Mouse (Mus musculus) embryonic facial prominence, embryonic 13.5 days (tissue): ENCODE data around the gene Vmn1r197. TPM values are rescaled to one million over a fixed set of nuclear protein-coding genes. Genes with fewer than 3 reads are reported as not detected.
"Not testable (repeated sequence)": the region's sequence is repeated elsewhere in the genome, so short reads cannot be mapped to it uniquely, and the experiment has no call there.

ENCODE experiments used
- ATAC-seq: fragments of 200-750 bp; cut with Nextera tagmentation; 2 replicates; pipeline ENCODE4 v1.8.0; 2017; ENCODE audit warnings: low read depth; ENCODE audit not compliant: insufficient number of reproducible peaks, insufficient read depth, low FRiP score, low TSS enrichment
- H3K27ac ChIP-seq: fragments of 300-500 bp; sonication (generic); 2 replicates; pipeline ENCODE4 v1.5.1; 2015; ENCODE audit warnings: moderate library complexity, mild to moderate bottlenecking, inconsistent platforms
- H3K27me3 ChIP-seq: fragments of 300-500 bp; sonication (generic); 2 replicates; pipeline ENCODE4 v1.6.1; 2015; ENCODE audit warnings: mild to moderate bottlenecking, inconsistent platforms
- H3K36me3 ChIP-seq: fragments of 300-500 bp; sonication (generic); 2 replicates; pipeline ENCODE4 v1.6.1; 2015; ENCODE audit warnings: mild to moderate bottlenecking, inconsistent platforms
- H3K4me1 ChIP-seq: fragments of 300-500 bp; sonication (generic); 2 replicates; pipeline ENCODE4 v1.6.1; 2015; ENCODE audit warnings: inconsistent platforms
- H3K4me2 ChIP-seq: fragments of 300-500 bp; sonication (generic); 2 replicates; pipeline ENCODE4 v1.6.1; 2015; ENCODE audit warnings: moderate library complexity, mild to moderate bottlenecking, inconsistent platforms
- H3K4me3 ChIP-seq: fragments of 300-500 bp; sonication (generic); 2 replicates; pipeline ENCODE4 v1.5.1; 2015; ENCODE audit warnings: mild to moderate bottlenecking, inconsistent platforms
- H3K9ac ChIP-seq: fragments of 300-500 bp; sonication (generic); 2 replicates; pipeline ENCODE4 v1.6.1; 2015; ENCODE audit warnings: mild to moderate bottlenecking, inconsistent platforms
- H3K9me3 ChIP-seq: fragments of 300-500 bp; sonication (generic); 2 replicates; pipeline ENCODE4 v1.6.1; 2016; ENCODE audit warnings: inconsistent platforms
- WGBS: fragments of 180-500 bp; shearing (Covaris S2); methylation state at CpG from one replicate; pipeline ENCODE4 v1.1.7; 2015; ENCODE audit warnings: mixed read lengths; 5-methylcytosine and 5-hydroxymethylcytosine counted together
- polyA plus RNA-seq: library from polyadenylated mRNA; unstranded; fragments of >200 nt; fragmentation: Nextera tagmentation; extraction: Ambion mirVana; gene quantifications from 2 replicates; pipeline ENCODE4 v1.2.1, GENCODE M21; 2015

Gene Vmn1r197
- not detected in 2 replicates for polyA plus RNA-seq

DNA sequence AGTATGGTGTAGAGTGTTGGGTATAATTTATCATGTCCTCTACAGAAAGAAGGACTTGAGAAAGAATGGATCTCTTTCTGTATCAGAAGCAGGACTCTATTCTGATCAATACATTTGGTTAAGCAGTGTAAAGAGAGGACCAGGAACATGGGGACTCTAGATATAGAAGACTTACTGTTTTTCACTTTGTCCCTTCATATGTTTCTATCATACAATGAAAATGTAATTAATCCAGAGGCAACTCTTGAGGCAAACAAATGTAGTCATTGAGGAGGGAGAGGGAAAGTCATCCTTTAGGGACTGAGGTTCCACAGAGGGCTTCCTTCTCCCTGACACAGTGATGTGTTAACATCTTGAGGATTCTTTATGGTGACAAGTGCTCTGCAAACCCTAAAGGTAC lies at the start of gene Vmn1r197:
Gene Vmn1r197, plus strand, starts transcription at position 301 of the 400 bp plus-strand sequence.
- H3K4me2 ChIP-seq = no peak within 1 kb of the TSS
- no peak for ATAC-seq
- no peak within 1 kb of the TSS for H3K9ac ChIP-seq
- no peak within 1 kb of the TSS for H3K27ac ChIP-seq
- H3K9me3 ChIP-seq = no peaks in the 10 kb centered on the region
- no peaks in the 10 kb centered on the region for H3K36me3 ChIP-seq
- H3K4me3 ChIP-seq = no peak within 1 kb of the TSS
- no peaks in the 10 kb centered on the region for H3K27me3 ChIP-seq
- H3K4me1 ChIP-seq = no peaks in the 10 kb centered on the region

DNA sequence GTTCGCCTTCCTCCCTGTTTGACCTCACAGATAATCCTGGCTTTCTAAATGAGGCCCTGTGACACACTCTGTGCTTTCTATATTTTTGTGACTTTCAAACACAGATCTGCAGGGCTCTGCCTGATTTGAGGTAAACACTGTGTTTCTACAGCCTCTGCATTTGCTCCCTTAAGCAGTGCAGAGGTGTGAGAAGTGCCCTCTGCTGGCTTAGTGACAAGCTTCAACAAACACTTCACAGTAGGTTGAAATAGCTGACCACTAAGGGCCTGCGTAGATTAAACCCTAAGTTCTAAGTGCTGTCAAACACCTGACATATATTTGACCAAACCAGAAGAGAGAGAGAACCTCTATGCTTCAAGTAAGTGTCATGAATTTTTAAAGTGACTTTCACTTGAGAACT lies 39.8 kb upstream of the Vmn1r197 start:
- H3K4me2 ChIP-seq = no peak overlapping the region
- H3K4me3 ChIP-seq = no peak overlapping the region
- ATAC-seq = no peak
- no peaks in the 10 kb centered on the region for H3K36me3 ChIP-seq
- no peaks in the 10 kb centered on the region for H3K9me3 ChIP-seq
- H3K4me1 ChIP-seq = no peaks in the 10 kb centered on the region
- WGBS = 65% methylated on average over 2 of the region's 2 CpGs
- H3K9ac ChIP-seq = no peak overlapping the region
- H3K27me3 ChIP-seq = no peaks in the 10 kb centered on the region
- no peak overlapping the region for H3K27ac ChIP-seq

DNA sequence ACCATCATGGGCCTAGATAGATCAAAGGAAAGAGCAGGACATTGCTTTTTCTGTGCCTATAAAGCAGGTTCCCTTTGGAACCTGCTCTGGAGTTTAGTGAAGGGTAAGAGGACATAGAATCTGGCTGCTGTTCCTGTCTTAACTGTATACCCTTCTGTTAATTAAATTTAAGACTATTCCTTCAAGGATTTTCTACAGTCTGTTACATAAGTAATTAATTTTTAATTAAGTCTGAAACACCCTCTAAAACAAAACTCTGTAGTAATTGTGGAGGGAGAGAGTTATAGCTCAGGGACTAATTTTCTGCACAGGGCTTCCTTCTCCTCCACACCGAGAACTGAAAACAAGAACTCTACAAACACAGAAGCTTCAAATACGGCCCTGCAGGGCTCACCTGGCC lies 34.8 kb upstream of the Vmn1r197 start, which contains the start of gene Vmn1r196:
Gene Vmn1r196, plus strand, starts transcription at position 301 of the 400 bp plus-strand sequence.
- Histone ChIP-seq H3K4me1 (no peaks in the 10 kb centered on the region), H3K27me3 (no peaks in the 10 kb centered on the region), H3K9ac (no peak within 1 kb of the TSS), H3K4me3 (no peak within 1 kb of the TSS), H3K9me3 (no peaks in the 10 kb centered on the region), H3K4me2 (no peak within 1 kb of the TSS), H3K36me3 (no peaks in the 10 kb centered on the region), H3K27ac (no peak within 1 kb of the TSS)
- no peak for ATAC-seq
- WGBS = 73% methylated on average over 2 of the region's 2 CpGs

DNA sequence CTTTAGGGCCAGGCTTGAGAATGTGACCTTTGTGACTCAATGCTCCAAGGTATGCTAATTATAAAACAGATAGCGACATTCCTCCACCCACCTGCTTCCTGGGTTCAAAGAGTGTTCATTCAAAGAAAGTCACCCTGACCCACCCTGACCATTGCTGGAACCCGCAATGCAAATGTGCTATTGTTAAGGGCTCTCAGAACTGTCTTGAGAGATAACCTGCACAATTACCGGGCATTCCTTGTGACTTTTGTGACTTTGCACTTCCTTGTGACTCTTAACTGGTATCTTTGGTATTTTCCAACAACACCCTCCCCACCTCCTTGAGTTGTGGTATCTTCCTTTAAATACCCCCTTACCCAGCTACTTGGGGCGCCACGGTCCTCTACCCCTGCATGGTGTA lies 16.3 kb upstream of the Vmn1r197 start:
- ATAC-seq, H3K9ac ChIP-seq, H3K9me3 ChIP-seq: not testable (repeated sequence)

DNA sequence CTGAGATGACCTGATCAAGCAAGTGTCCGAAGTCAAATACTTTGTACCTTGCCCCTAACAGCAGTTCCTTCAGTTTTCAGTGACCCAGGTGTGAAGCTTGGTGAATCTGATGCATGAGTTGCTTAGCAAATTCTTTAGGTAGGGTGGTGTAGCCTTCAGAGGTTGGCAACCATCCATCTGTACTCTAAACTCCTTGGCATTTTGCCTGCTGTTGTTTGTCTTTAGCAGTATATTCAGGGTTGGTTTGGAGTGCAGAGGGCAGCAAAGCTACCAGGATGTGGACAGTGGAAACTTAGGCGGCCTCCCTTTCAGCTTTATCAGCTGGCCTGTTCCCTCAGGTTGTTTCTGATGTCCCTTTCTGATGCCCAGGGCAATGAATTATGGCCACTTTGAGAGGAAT lies 9.0 kb upstream of the Vmn1r197 start:
- ATAC-seq = no peak
- H3K4me1 ChIP-seq = no peaks in the 10 kb centered on the region

More for the DNA sequence above, 16.3 kb upstream of the Vmn1r197 start:
- not testable (repeated sequence) for H3K4me3 ChIP-seq, H3K36me3 ChIP-seq, H3K4me2 ChIP-seq, H3K4me1 ChIP-seq, H3K27ac ChIP-seq, H3K27me3 ChIP-seq
- 87% methylated on average over 5 of the region's 5 CpGs for WGBS

DNA sequence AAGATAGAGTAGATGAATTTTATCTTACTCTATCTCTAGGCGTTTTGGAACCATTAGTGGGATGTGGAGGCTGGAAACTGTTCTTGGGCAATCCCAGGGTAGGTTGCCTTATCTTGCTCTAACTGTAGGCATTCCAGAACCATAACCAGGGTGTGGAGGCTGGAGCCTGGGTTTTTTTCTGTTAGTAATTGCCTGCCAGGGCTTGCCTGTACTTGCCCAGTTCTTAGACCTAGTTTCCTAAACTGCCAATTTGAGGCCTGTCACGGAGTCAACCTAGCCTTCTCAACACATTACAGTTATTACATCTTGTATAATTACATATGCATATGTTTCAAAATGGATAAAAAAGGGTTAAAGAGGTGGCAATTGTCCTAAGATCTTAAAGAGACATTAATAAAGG lies 7.0 kb upstream of the Vmn1r197 start:
- H3K9ac ChIP-seq = no peak overlapping the region
- no peak for ATAC-seq
- WGBS = 65% methylated on average over 2 of the region's 2 CpGs
- no peak overlapping the region for H3K27ac ChIP-seq
- H3K4me3 ChIP-seq = no peak overlapping the region
- H3K36me3 ChIP-seq = no peaks in the 10 kb centered on the region
- no peaks in the 10 kb centered on the region for H3K9me3 ChIP-seq
- no peak overlapping the region for H3K4me2 ChIP-seq
- H3K4me1 ChIP-seq = no peaks in the 10 kb centered on the region
- H3K27me3 ChIP-seq = no peaks in the 10 kb centered on the region

More for the DNA sequence above, 9.0 kb upstream of the Vmn1r197 start:
- no peaks in the 10 kb centered on the region for H3K9me3 ChIP-seq
- no peak overlapping the region for H3K27ac ChIP-seq
- no peak overlapping the region for H3K9ac ChIP-seq
- WGBS = 70% methylated on average over 2 of the region's 2 CpGs
- H3K27me3 ChIP-seq = no peaks in the 10 kb centered on the region
- H3K4me2 ChIP-seq = no peak overlapping the region
- H3K4me3 ChIP-seq = no peak overlapping the region
- no peaks in the 10 kb centered on the region for H3K36me3 ChIP-seq

DNA sequence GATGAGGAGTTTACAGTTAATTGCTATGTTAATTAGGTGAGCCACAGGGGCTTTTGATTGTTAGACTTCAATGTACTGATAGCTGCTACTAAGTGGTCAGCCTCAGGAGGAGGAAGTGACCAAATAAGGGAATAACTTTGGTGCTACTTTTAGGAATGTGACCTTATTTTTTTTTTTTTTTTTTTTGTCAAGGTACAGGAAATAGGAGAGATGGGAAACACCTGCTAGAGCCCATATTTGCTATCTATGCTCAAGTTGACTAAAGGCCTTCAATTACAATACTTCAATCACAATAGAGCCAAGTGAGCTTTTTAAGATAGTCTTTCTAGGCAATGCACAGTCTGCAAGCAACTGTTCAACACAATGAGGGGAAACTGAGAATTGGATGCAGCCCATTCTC lies 4.3 kb upstream of the Vmn1r197 start:
- H3K9me3 ChIP-seq = no peaks in the 10 kb centered on the region
- ATAC-seq = no peak
- no peak overlapping the region for H3K4me3 ChIP-seq
- H3K4me2 ChIP-seq = no peak overlapping the region
- H3K27me3 ChIP-seq = no peaks in the 10 kb centered on the region
- H3K27ac ChIP-seq = no peak overlapping the region
- no peaks in the 10 kb centered on the region for H3K4me1 ChIP-seq
- no peak overlapping the region for H3K9ac ChIP-seq
- H3K36me3 ChIP-seq = no peaks in the 10 kb centered on the region

DNA sequence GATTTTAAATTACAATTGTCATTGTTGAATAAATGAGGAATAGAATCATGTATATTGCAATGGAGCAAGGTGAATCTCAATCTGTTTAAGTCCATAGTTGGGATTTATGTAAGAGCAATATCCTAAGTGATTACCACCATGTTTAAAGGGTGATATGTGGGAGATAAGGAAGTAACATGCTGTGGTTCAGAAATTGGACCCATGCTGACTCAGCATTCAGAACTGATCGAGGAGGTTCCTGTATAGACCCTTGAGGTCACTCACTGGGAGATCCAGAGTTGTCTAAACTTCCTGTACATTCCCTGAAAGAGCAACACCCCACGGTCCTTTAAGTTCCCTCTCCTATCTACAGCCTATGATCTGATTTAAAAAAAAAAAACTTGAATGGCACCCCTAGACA lies 8.9 kb downstream of the Vmn1r197 start:
- no peaks in the 10 kb centered on the region for H3K27me3 ChIP-seq
- H3K27ac ChIP-seq = no peak overlapping the region
- no peak overlapping the region for H3K9ac ChIP-seq
- no peaks in the 10 kb centered on the region for H3K9me3 ChIP-seq
- no peak overlapping the region for H3K4me3 ChIP-seq
- 79% methylated on average over 2 of the region's 2 CpGs for WGBS
- H3K4me1 ChIP-seq = no peaks in the 10 kb centered on the region
- no peaks in the 10 kb centered on the region for H3K36me3 ChIP-seq
- ATAC-seq = no peak
- H3K4me2 ChIP-seq = no peak overlapping the region

DNA sequence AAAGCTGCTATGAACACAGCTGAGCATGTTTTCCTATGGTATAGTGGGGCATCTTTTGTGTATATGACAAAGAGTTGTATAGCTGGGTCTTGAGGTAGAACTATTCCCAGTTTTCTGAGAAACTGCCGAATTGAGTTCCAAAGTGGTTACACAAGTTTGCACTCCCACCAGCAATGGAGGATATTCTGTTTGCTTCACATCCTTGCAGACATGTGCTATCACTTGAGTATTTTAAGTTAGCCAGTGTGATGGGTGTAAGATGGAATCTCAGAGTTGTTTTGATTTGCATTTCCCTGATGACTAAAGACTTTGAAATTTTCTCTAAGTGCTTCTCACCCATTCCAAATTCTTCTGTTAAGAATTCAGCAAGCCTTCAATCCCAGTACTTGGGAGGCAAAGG lies 11.2 kb downstream of the Vmn1r197 start:
- Histone ChIP-seq H3K27me3 (no peaks in the 10 kb centered on the region), H3K4me1 (no peaks in the 10 kb centered on the region), H3K4me2 (no peak overlapping the region), H3K9me3 (no peaks in the 10 kb centered on the region), H3K9ac (no peak overlapping the region), H3K4me3 (no peak overlapping the region), H3K36me3 (no peaks in the 10 kb centered on the region), H3K27ac (no peak overlapping the region)
- 85% methylated on average over 1 of the region's 1 CpGs for WGBS
- ATAC-seq = no peak

DNA sequence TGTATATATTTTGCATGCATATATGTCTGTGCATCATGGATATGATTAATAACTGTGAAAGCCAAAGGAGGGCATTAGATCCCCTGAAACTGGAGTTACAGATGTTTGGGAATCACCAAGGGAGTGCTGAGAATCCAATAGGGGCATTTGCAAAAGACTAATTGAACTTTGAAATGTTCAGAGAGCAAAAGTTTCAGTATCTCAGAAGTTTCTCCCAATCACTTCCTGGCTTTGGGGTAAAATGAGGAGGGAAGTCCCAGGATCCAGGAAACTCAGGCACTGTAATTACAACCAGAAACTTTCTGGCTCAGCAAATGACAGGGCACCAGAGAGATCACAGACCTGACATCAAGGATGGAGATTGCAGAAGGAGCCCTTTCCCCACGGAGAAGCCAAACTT lies 25.7 kb downstream of the Vmn1r197 start, which contains the start of gene Vmn1r198:
Gene Vmn1r198, plus strand, starts transcription at position 301 of the 400 bp plus-strand sequence.
- Histone ChIP-seq H3K4me1 (no peaks in the 10 kb centered on the region), H3K27me3 (no peaks in the 10 kb centered on the region), H3K9me3 (no peaks in the 10 kb centered on the region), H3K9ac (no peak within 1 kb of the TSS), H3K4me3 (no peak within 1 kb of the TSS), H3K27ac (no peak within 1 kb of the TSS), H3K4me2 (no peak within 1 kb of the TSS), H3K36me3 (no peaks in the 10 kb centered on the region)
- WGBS = 20% methylated on average over 1 of the region's 1 CpGs
- no peak for ATAC-seq

DNA sequence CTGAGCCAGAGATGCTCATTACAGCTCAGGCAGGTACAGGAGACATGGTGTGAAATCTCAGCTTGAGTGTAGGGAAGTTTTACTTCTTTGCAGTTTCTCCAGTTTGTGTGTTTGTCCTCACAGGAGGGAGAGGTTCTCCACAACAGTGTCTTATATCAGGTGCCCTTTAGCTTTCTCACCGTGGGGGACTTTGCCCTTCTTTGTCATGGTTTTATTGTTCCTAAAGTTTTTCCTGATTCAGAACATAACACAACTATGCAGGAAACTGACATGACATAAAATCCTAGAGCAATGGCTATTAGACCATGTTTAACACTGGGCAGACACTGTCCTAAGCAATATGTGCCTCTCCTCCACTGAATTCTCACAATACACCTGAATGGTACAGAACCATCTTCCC lies 26.4 kb downstream of the Vmn1r197 start:
- no peak for ATAC-seq
- H3K27me3 ChIP-seq = no peaks in the 10 kb centered on the region
- no peak overlapping the region for H3K27ac ChIP-seq
- H3K4me2 ChIP-seq = no peak overlapping the region
- 80% methylated on average over 1 of the region's 1 CpGs for WGBS
- H3K9ac ChIP-seq = no peak overlapping the region
- no peaks in the 10 kb centered on the region for H3K9me3 ChIP-seq
- H3K36me3 ChIP-seq = no peaks in the 10 kb centered on the region
- H3K4me1 ChIP-seq = no peaks in the 10 kb centered on the region
- no peak overlapping the region for H3K4me3 ChIP-seq

DNA sequence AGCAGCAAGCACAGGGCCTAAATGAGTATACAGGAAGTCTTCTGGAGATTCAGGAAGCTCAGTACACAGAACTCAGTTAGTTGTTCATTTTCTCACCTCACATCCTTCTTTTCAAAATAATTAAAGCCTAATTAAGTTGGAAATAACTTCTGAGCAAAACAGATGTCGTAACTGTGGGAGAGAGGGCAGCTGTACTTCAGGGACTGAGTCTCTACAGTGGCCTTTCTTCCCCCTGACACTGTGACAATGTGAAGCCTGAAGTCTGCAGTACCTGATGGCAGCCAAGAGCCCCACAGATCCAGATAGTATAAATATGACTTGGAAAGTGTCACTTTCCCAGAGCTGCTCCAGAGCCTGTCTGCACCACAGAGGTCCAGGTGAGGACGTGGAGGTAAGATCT lies 55.1 kb downstream of the Vmn1r197 start, which contains the start of gene Vmn1r199:
Gene Vmn1r199, plus strand, starts transcription at position 301 of the 400 bp plus-strand sequence.
- Histone ChIP-seq H3K27me3 (no peaks in the 10 kb centered on the region), H3K36me3 (no peaks in the 10 kb centered on the region), H3K4me3 (no peak within 1 kb of the TSS), H3K4me2 (no peak within 1 kb of the TSS), H3K9ac (no peak within 1 kb of the TSS), H3K9me3 (no peaks in the 10 kb centered on the region), H3K4me1 (no peaks in the 10 kb centered on the region), H3K27ac (no peak within 1 kb of the TSS)
- 81% methylated on average over 2 of the region's 2 CpGs for WGBS
- ATAC-seq = no peak

DNA sequence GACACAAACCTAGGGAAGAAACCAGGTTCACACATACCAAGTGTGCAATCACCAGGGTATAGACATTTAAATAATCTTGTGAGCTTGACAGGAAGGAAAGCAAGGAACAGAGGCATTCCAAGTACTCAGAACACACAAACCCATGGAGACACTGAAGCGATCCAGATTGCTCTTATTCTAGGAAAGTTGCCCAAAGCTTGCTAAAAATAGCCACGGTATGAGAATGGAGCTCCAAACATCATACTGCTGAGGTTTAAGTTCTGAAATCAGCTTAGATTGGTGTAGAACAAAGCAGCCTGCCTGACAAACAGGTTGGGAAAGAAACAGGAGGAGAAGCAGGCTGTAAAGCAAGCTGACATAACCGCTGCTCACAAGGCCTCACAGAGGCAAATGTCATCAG lies 56.7 kb downstream of the Vmn1r197 start:
- H3K9ac ChIP-seq = not testable (repeated sequence)

More for the DNA sequence above, 56.7 kb downstream of the Vmn1r197 start:
- H3K4me1 ChIP-seq, H3K36me3 ChIP-seq, H3K4me3 ChIP-seq, H3K27me3 ChIP-seq, ATAC-seq, H3K27ac ChIP-seq, H3K9me3 ChIP-seq, H3K4me2 ChIP-seq: not testable (repeated sequence)
- 64% methylated on average over 3 of the region's 3 CpGs for WGBS
